Mouse (Mus musculus) limb, embryonic 14.5 days (tissue): ENCODE data around the gene Tbc1d22b. TPM values are rescaled to one million over a fixed set of nuclear protein-coding genes. Genes with fewer than 3 reads are reported as not detected.

Experiments used
- ATAC-seq: fragments of 200-750 bp; cut with Nextera tagmentation; 2 replicates; pipeline ENCODE4 v1.8.0; 2017; ENCODE audit warnings: low read depth, moderate number of reproducible peaks, moderate TSS enrichment; ENCODE audit not compliant: low FRiP score
- DNase-seq: peaks from one replicate; pipeline ENCODE4 v3.0.0-alpha.2; 2015; ENCODE audit warnings: low spot score
- H3K27ac ChIP-seq: fragments of 300-500 bp; sonication (generic); replicated peaks from 2 replicates; pipeline ENCODE4 v1.5.1; 2014; ENCODE audit warnings: low read depth, mild to moderate bottlenecking, low read length, moderate library complexity, mixed read lengths
- H3K27me3 ChIP-seq: fragments of 300-500 bp; sonication (generic); 2 replicates; pipeline ENCODE4 v1.6.1; 2014; ENCODE audit warnings: low read length, mixed read lengths; ENCODE audit not compliant: control insufficient read depth, insufficient read depth
- H3K36me3 ChIP-seq: fragments of 300-500 bp; sonication (generic); 2 replicates; pipeline ENCODE4 v1.6.1; 2014; ENCODE audit warnings: mild to moderate bottlenecking, low read length, moderate library complexity, mixed read lengths; ENCODE audit not compliant: control insufficient read depth, insufficient read depth
- H3K4me1 ChIP-seq: fragments of 300-500 bp; sonication (generic); 2 replicates; pipeline ENCODE4 v1.6.1; 2014; ENCODE audit warnings: antibody characterized with exemption, low read length, mixed read lengths; ENCODE audit not compliant: control insufficient read depth, insufficient read depth
- H3K4me2 ChIP-seq: fragments of 300-500 bp; sonication (generic); replicated peaks from 2 replicates; pipeline ENCODE4 v1.6.1; 2014; ENCODE audit warnings: low read depth, mild to moderate bottlenecking, low read length, moderate library complexity; ENCODE audit not compliant: severe bottlenecking
- H3K4me3 ChIP-seq: fragments of 300-500 bp; sonication (generic); replicated peaks from 2 replicates; pipeline ENCODE4 v1.5.1; 2014; ENCODE audit warnings: low read length
- H3K9ac ChIP-seq: fragments of 300-500 bp; sonication (generic); 2 replicates; pipeline ENCODE4 v1.6.1; 2014; ENCODE audit warnings: mild to moderate bottlenecking, low read depth, low read length, moderate library complexity; ENCODE audit not compliant: severe bottlenecking
- H3K9me3 ChIP-seq: fragments of 300-500 bp; sonication (generic); 2 replicates; pipeline ENCODE4 v1.6.1; 2016; ENCODE audit warnings: low read length; ENCODE audit not compliant: control insufficient read depth
- POLR2A ChIP-seq: fragments of 200-500 bp; IDR thresholded peaks from 2 replicates; pipeline ENCODE4 v1.8.0; 2012; ENCODE audit warnings: inconsistent platforms, mild to moderate bottlenecking, moderate library complexity, borderline replicate concordance; ENCODE audit not compliant: insufficient read depth, insufficient read length; ENCODE audit errors: extremely low read depth
- WGBS: fragments of 180-500 bp; shearing (Covaris S2); extraction: QIAGEN DNeasy Blood & Tissue Kit; methylation state at CpG from one replicate; pipeline ENCODE4 v1.1.7; 2014; 5-methylcytosine and 5-hydroxymethylcytosine counted together
- polyA plus RNA-seq, 2 experiments: library from polyadenylated mRNA; depleted of rRNA in 1 of 2; stranded (reverse) in 1 of 2; unstranded in 1 of 2; fragments of >200 nt; fragmentation: Nextera tagmentation in 1 of 2; extraction: Ambion mirVana in 1 of 2; gene quantifications; 2 replicates each; pipeline versions ENCODE4 v1.2.1 to v1.2.3; 2012 to 2014

Gene Tbc1d22b
- polyA plus RNA-seq, 2 experiments = 15.2 to 24.0 TPM

DNA sequence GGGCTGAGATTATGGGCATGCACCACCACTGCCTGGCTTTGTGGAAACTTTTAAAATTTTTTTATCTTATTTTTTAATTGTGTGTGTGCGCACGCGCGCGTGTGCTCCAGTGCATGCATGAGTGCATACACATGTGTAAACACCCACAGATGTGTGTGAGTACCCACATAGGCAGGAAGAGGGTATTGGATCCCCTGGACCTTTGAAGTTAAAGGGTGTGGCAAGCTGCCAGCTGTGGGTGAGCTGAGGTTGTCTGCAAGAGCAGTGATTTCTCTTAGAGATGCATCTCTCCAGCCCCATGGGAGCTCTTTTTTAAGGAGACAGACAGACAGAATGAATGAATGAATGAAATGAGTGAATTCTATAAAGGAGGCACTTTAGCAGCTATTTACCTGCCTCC lies 15.9 kb downstream of the Tbc1d22b start:
- Histone ChIP-seq H3K36me3 (peaks cover 27% of the 10 kb centered on the region), H3K9me3 (no peaks in the 10 kb centered on the region), H3K4me2 (no peak overlapping the region), H3K9ac (no peak overlapping the region), H3K27ac (no peak overlapping the region), H3K4me1 (no peaks in the 10 kb centered on the region; the same call in 1 of the 2 replicates), H3K27me3 (no peaks in the 10 kb centered on the region), H3K4me3 (no peak overlapping the region)
- no peak for DNase-seq
- WGBS = 98% methylated on average over 5 of the region's 5 CpGs
- ATAC-seq = no peak
- TF ChIP-seq POLR2A = no peak

DNA sequence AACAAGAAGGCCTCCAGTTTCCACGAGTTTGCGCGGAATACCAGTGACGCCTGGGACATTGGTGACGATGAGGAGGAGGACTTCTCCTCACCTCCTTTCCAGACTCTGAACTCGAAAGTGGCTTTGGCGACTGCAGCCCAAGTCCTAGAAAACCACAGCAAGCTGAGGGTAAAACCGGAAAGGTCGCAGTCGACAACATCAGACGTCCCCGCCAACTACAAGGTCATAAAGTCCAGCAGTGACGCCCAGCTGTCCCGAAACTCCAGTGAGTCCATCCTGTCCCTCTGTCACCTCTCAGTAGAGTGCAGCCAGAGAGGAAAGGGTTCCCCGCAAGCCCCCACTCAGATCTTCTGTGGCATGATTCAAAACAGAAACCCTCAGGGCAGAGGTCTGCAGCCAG lies 18.9 kb downstream of the Tbc1d22b start:
- H3K4me3 ChIP-seq = no peak overlapping the region
- TF ChIP-seq POLR2A = no peak
- H3K36me3 ChIP-seq = peaks cover 51% of the 10 kb centered on the region
- 83% methylated on average over 15 of the region's 15 CpGs for WGBS
- no peak overlapping the region for H3K9ac ChIP-seq
- no peak for DNase-seq
- no peaks in the 10 kb centered on the region for H3K9me3 ChIP-seq
- no peaks in the 10 kb centered on the region for H3K27me3 ChIP-seq
- ATAC-seq = no peak
- no peak overlapping the region for H3K4me2 ChIP-seq
- H3K27ac ChIP-seq = no peak overlapping the region
- no peaks in the 10 kb centered on the region; the same call in 1 of the 2 replicates for H3K4me1 ChIP-seq

DNA sequence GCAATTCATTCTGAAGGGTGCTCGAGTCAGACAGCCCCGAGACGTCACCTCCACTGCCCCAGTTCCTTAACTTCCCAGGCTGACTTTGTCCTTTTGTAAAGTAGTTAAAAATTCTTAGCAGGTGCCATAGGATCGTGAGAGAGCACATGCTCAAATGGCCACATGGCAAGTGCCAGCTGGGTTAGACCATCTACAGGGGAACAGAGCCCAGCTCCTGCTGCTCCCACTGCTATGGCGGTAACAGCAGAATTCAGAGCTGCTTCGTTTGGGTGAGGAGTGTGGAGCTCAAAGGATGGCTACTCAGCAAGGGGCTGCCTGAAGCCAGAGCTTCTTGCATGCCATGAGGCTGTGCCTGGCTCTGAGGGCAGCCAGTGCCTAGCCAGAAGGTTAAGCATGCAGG lies 20.2 kb downstream of the Tbc1d22b start:
- Histone ChIP-seq H3K4me2 (no peak overlapping the region), H3K9ac (no peak overlapping the region), H3K36me3 (peaks cover 50% of the 10 kb centered on the region), H3K4me1 (no peaks in the 10 kb centered on the region; the same call in 1 of the 2 replicates), H3K4me3 (no peak overlapping the region), H3K9me3 (no peaks in the 10 kb centered on the region), H3K27me3 (no peaks in the 10 kb centered on the region), H3K27ac (no peak overlapping the region)
- ATAC-seq (no peak), DNase-seq (no peak)
- TF ChIP-seq POLR2A = no peak
- 84% methylated on average over 6 of the region's 6 CpGs for WGBS

- H3K27me3 ChIP-seq = no peaks in the 10 kb centered on the region
- H3K4me3 ChIP-seq = no peak overlapping the region
- H3K9me3 ChIP-seq = no peaks in the 10 kb centered on the region
- WGBS = 88% methylated on average over 4 of the region's 4 CpGs
- no peak for ATAC-seq
- no peak overlapping the region for H3K4me2 ChIP-seq
- H3K36me3 ChIP-seq = peaks cover 66% of the 10 kb centered on the region
- no peak overlapping the region for H3K9ac ChIP-seq
- no peak for TF ChIP-seq POLR2A
- H3K4me1 ChIP-seq = no peaks in the 10 kb centered on the region
- no peak for DNase-seq
- no peak overlapping the region for H3K27ac ChIP-seq
Observed at GRCm38 (mm10) chr17:29579579-29580126, 30.1 kb downstream of the Tbc1d22b start.

- no peak overlapping the region for H3K4me2 ChIP-seq
- H3K27me3 ChIP-seq = no peaks in the 10 kb centered on the region
- ATAC-seq (no peak), DNase-seq (no peak)
- H3K4me3 ChIP-seq = no peak overlapping the region
- no peaks in the 10 kb centered on the region for H3K9me3 ChIP-seq
- WGBS = 90% methylated on average over 5 of the region's 5 CpGs
- H3K4me1 ChIP-seq = no peaks in the 10 kb centered on the region
- H3K36me3 ChIP-seq = peaks cover 40% of the 10 kb centered on the region
- no peak overlapping the region for H3K27ac ChIP-seq
- H3K9ac ChIP-seq = no peak overlapping the region
- TF ChIP-seq POLR2A = no peak
Observed at GRCm38 (mm10) chr17:29583569-29583968, 34.0 kb downstream of the Tbc1d22b start.

DNA sequence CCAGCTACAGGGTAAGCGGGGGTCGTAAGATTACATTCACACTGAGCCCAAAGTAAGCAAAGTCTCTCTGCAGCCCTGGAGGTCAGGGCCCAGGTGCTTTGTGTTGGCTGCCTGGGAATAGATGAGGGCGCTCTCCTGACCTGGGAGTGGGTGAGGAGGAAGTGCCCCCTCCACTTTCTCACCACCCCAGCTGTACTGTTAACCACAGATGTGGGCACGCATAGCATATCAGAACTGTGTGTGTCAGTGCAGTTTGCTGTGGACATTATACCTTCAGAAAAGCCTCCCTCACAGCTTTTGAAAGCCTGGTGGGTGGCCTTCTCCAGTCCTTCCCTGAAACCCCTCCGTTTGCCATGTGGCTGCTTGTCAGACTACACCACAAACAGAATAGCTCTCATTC lies 34.7 kb downstream of the Tbc1d22b start:
- ATAC-seq = no peak
- no peak overlapping the region for H3K4me3 ChIP-seq
- H3K36me3 ChIP-seq = peaks cover 34% of the 10 kb centered on the region
- no peaks in the 10 kb centered on the region for H3K27me3 ChIP-seq
- 64% methylated on average over 5 of the region's 5 CpGs for WGBS
- no peak for TF ChIP-seq POLR2A
- no peaks in the 10 kb centered on the region for H3K9me3 ChIP-seq
- peaks cover 3% of the 10 kb centered on the region; the same call in 1 of the 2 replicates for H3K4me1 ChIP-seq
- DNase-seq = no peak
- no peak overlapping the region for H3K27ac ChIP-seq
- no peak overlapping the region for H3K4me2 ChIP-seq
- H3K9ac ChIP-seq = no peak overlapping the region
